Mouse (Mus musculus) liver, adult 2 months (tissue): ENCODE results near the gene Megf11. TPM values are rescaled to one million over a fixed set of nuclear protein-coding genes. Genes with fewer than 3 reads are reported as not detected.
A peak's percentile ranks its signal among the peaks of the same experiment; 100 is the strongest.

Experiments used
- DNase-seq: peaks from one replicate; pipeline ENCODE4 v3.0.0-alpha.2; 2011; ENCODE audit warnings: low read depth, low spot score; ENCODE audit errors: extremely low read depth
- H3K27ac ChIP-seq: fragments of 200-500 bp; replicated peaks from 2 replicates; pipeline ENCODE4 v1.5.1; 2012; ENCODE audit warnings: low read depth, mild to moderate bottlenecking, control low read depth, inconsistent platforms, low read length; ENCODE audit not compliant: insufficient read depth
- H3K27me3 ChIP-seq: fragments of 200-500 bp; 2 replicates; pipeline ENCODE4 v1.6.1; 2012; ENCODE audit warnings: mild to moderate bottlenecking, moderate library complexity, low read length, inconsistent platforms; ENCODE audit not compliant: control insufficient read depth, insufficient read depth
- H3K36me3 ChIP-seq: fragments of 200-500 bp; 2 replicates; pipeline ENCODE4 v1.6.1; 2012; ENCODE audit warnings: low read length, inconsistent platforms; ENCODE audit not compliant: control insufficient read depth, insufficient read depth
- H3K4me1 ChIP-seq: fragments of 200-500 bp; 2 replicates; pipeline ENCODE4 v1.6.1; 2011; ENCODE audit warnings: low read length; ENCODE audit not compliant: control insufficient read depth, insufficient read depth
- H3K4me3 ChIP-seq: fragments of 200-500 bp; 2 replicates; pipeline ENCODE4 v1.5.1; 2011; ENCODE audit warnings: low read depth, mild to moderate bottlenecking, control low read depth, low read length, moderate library complexity; ENCODE audit not compliant: insufficient read depth
- H3K79me2 ChIP-seq: fragments of 200-500 bp; 2 replicates; pipeline ENCODE4 v1.6.1; 2012; ENCODE audit warnings: inconsistent platforms, mild to moderate bottlenecking, low read length, moderate library complexity; ENCODE audit not compliant: control insufficient read depth, insufficient read depth
- H3K9ac ChIP-seq: fragments of 200-500 bp; 2 replicates; pipeline ENCODE4 v1.6.1; 2012; ENCODE audit warnings: low read depth, mild to moderate bottlenecking, control low read depth, inconsistent platforms, low read length
- CTCF ChIP-seq: fragments of 200-500 bp; IDR thresholded peaks from 2 replicates; pipeline ENCODE4 v1.5.1; 2011; ENCODE audit warnings: low read depth, low read length, control low read depth
- POLR2A ChIP-seq: fragments of 200-500 bp; IDR thresholded peaks from 2 replicates; pipeline ENCODE4 v1.6.1; 2011; ENCODE audit warnings: low read length, control low read depth; ENCODE audit not compliant: insufficient read depth; ENCODE audit errors: extremely low read depth
- WGBS: fragments of 180-500 bp; shearing (Covaris S2); methylation state at CpG from one replicate; pipeline ENCODE4 v1.1.7; 2018; 5-methylcytosine and 5-hydroxymethylcytosine counted together
- polyA plus RNA-seq: library from polyadenylated mRNA; depleted of rRNA; stranded (reverse); fragments of >200 nt; gene quantifications from 2 replicates; pipeline ENCODE4 v1.2.3, GENCODE M21; 2012
- total RNA-seq: library from RNA; depleted of rRNA; stranded (reverse); fragments of >200 nt; gene quantifications from 2 replicates; pipeline ENCODE4 v1.2.3, GENCODE M21; 2014

Megf11 gene
- total and polyA plus RNA-seq, 2 experiments = 0.09 to 0.13 TPM

GRCm38 (mm10) chr9:64566376-64566775 is 180.9 kb downstream of the Megf11 start:
- H3K4me3 ChIP-seq = no peak overlapping the region
- H3K4me1 ChIP-seq = peaks cover 8% of the 10 kb centered on the region
- no peak overlapping the region for H3K9ac ChIP-seq
- no peaks in the 10 kb centered on the region for H3K27me3 ChIP-seq
- TF ChIP-seq CTCF = no peak
- TF ChIP-seq POLR2A = no peak
- peak; percentile 28 for DNase-seq
- 57% methylated on average over 2 of the region's 2 CpGs for WGBS
- H3K36me3 ChIP-seq = no peaks in the 10 kb centered on the region
- no peaks in the 10 kb centered on the region for H3K79me2 ChIP-seq
- H3K27ac ChIP-seq = no peak overlapping the region

GRCm38 (mm10) chr9:64567482-64567881 is 182.1 kb downstream of the Megf11 start:
- Histone ChIP-seq H3K27me3 (no peaks in the 10 kb centered on the region), H3K4me1 (peaks cover 15% of the 10 kb centered on the region), H3K79me2 (no peaks in the 10 kb centered on the region), H3K9ac (no peak overlapping the region), H3K27ac (no peak overlapping the region), H3K36me3 (no peaks in the 10 kb centered on the region), H3K4me3 (no peak overlapping the region)
- peak; percentile 38 for DNase-seq
- TF ChIP-seq CTCF = no peak
- TF ChIP-seq POLR2A = no peak
- 57% methylated on average over 5 of the region's 5 CpGs for WGBS

GRCm38 (mm10) chr9:64568467-64569260 is 183.2 kb downstream of the Megf11 start:
- Histone ChIP-seq H3K4me1 (peaks cover 21% of the 10 kb centered on the region), H3K4me3 (no peak overlapping the region), H3K9ac (no peak overlapping the region), H3K27me3 (no peaks in the 10 kb centered on the region), H3K27ac (no peak overlapping the region), H3K36me3 (no peaks in the 10 kb centered on the region), H3K79me2 (no peaks in the 10 kb centered on the region)
- no peak for TF ChIP-seq CTCF
- TF ChIP-seq POLR2A = no peak
- no peak for DNase-seq
- WGBS = 91% methylated on average over 8 of the region's 8 CpGs

GRCm38 (mm10) chr9:64570448-64570847 is 185.0 kb downstream of the Megf11 start:
- H3K79me2 ChIP-seq = no peaks in the 10 kb centered on the region
- H3K27me3 ChIP-seq = no peaks in the 10 kb centered on the region
- no peak for TF ChIP-seq POLR2A
- TF ChIP-seq CTCF = no peak
- peak overlapping the region; percentile 97 for H3K27ac ChIP-seq
- H3K9ac ChIP-seq = peak overlapping the region; percentile 5; the same call in 1 of the 2 replicates
- H3K4me3 ChIP-seq = no peak overlapping the region
- peaks cover 21% of the 10 kb centered on the region for H3K4me1 ChIP-seq
- no peaks in the 10 kb centered on the region for H3K36me3 ChIP-seq
- WGBS = 30% methylated on average over 4 of the region's 4 CpGs
- no peak for DNase-seq

GRCm38 (mm10) chr9:64571091-64571490 is 185.7 kb downstream of the Megf11 start:
- TF ChIP-seq CTCF (no peak), POLR2A (no peak)
- Histone ChIP-seq H3K27me3 (no peaks in the 10 kb centered on the region), H3K4me3 (no peak overlapping the region), H3K79me2 (no peaks in the 10 kb centered on the region), H3K9ac (peak overlapping the region; percentile 49), H3K27ac (peak overlapping the region; percentile 97), H3K4me1 (peaks cover 21% of the 10 kb centered on the region), H3K36me3 (no peaks in the 10 kb centered on the region)
- peak; percentile 94 for DNase-seq
- WGBS = 30% methylated on average over 8 of the region's 8 CpGs

GRCm38 (mm10) chr9:64572629-64573190 is 187.3 kb downstream of the Megf11 start:
- no peak for TF ChIP-seq CTCF
- TF ChIP-seq POLR2A = no peak
- peak overlapping the region; percentile 10 for H3K9ac ChIP-seq
- no peaks in the 10 kb centered on the region for H3K27me3 ChIP-seq
- H3K36me3 ChIP-seq = no peaks in the 10 kb centered on the region
- peak; percentile 92 for DNase-seq
- peak overlapping the region; percentile 86 for H3K27ac ChIP-seq
- peaks cover 21% of the 10 kb centered on the region for H3K4me1 ChIP-seq
- WGBS = 20% methylated on average over 7 of the region's 7 CpGs
- H3K4me3 ChIP-seq = no peak overlapping the region
- H3K79me2 ChIP-seq = no peaks in the 10 kb centered on the region
